Mouse (Mus musculus) layer of hippocampus, postnatal 25 days (tissue): ENCODE results near the gene Dennd1a. TPM values are rescaled to one million over a fixed set of nuclear protein-coding genes. Genes with fewer than 3 reads are reported as not detected.

Experiments
- DNase-seq, 2 experiments: peaks; one replicate each; pipeline ENCODE4 v3.0.0; 2022; ENCODE audit warnings: mixed read lengths in 2 of 2, low spot score in 1 of 2; ENCODE audit errors: extremely low spot score in 1 of 2
- total RNA-seq, 2 experiments: library from RNA; stranded (reverse); gene quantifications; 2 replicates each; pipeline ENCODE4 v1.2.3; 2021

Dennd1a gene
- total RNA-seq, 2 experiments from 2014 or later, result 73.5 to 77.3 TPM

DNA sequence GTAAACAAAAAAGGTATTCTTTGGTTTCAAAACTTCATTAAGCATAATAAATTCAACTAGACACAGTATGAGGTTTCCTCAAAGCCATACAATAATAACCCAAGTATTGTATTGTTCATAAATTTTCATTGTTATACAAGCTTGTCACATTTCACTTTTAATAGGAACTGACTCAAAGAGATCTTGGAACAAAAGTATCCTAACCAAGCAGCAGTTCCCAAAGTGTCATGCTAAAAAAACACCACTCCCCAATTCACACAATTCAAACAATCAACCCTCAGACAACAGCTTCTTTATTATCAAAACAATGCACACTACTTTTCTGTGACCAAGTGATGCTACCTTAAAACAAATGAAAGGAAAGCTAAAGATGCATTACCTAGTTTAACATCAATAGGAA lies 111.9 kb downstream of the Dennd1a start:
- DNase-seq, result no peak

DNA sequence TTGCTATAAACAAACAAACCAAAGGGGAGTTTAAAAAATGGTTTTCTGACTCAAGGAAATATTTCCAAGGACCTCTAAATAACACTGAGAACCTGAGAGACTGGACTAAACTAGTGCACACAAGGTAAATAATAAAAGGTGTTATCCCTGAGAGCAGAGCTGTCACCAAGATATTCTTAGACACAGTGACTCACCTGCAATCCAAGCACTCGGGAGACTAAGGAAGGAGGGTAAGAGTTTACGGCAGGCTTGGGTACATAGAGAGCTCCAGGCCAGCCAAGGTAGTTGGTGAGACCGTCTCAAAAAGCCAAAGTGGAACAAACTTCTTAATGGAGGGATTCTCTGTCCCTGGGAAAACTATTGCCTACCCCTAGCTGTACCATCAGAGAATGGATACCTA lies 118.6 kb downstream of the Dennd1a start:
- no peak for DNase-seq

DNA sequence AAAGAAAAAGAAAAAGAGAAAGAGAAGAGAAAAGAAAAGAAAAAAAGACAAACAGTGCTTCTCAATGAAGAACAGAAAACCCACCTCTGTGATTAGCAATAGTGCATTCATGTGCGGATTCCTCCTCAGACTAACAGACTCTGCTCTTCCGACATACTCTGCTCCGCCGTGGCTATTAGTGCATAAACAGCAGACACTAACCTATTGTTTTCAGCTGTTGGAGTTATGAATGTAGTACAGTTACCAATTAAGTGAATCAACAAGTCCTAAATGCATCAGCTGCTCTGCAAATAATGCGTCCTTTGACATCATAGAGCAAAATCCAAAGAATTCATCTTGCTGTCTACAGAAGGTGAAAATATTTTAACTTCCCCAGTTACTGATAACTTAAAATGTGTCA lies 121.2 kb downstream of the Dennd1a start:
- DNase-seq, result no peak

DNA sequence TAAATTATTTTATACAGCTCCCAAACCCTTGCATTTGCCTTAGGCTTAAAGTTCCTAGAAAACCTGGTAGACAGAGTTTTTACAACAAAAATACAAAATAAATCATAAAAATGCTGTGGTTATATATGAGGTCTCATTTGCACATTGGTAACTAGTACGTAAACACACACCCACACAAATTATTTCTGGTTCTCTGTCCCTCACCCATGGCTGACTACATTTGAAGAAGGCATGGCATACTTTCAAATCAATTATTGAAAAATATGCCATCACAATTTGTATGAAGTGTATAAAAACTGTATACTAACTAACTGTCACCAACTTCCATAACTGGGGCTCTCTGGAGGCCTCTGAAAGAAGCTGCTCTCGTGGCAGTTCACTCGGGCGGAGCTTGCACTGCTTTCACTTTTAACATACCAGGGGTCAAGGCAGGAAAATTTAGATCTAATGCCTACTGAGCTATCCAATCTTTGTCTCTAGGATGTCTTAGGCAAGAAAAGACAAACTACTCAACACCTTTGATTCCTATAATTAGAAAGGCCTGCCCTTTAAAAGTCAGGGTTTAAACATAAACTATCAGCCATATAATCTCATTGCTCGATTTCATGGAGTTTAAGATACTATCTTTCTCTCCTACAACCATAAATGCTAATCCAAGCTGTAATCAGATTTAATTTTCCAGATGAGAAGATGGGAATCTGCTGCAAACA lies 122.7 kb downstream of the Dennd1a start:
- DNase-seq, result no peak

DNA sequence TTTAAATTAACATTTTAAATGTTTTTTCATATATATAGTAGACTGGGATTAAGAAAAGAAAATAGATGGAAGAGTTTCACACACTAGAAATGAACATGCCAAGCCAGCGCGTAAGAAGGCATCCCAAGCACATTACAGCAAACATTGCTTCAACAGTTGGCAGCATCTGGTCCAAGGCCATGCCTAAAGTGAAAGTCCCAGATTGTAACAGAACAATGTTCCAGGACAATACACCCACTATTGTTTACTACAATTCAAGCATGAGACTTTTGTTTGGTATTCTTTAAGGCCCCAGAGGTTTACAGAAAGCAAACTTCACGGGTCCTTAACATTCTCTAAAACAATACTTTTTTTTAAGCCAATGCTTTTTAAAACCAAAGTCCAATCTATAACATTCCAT lies 124.7 kb downstream of the Dennd1a start:
- no peak for DNase-seq

DNA sequence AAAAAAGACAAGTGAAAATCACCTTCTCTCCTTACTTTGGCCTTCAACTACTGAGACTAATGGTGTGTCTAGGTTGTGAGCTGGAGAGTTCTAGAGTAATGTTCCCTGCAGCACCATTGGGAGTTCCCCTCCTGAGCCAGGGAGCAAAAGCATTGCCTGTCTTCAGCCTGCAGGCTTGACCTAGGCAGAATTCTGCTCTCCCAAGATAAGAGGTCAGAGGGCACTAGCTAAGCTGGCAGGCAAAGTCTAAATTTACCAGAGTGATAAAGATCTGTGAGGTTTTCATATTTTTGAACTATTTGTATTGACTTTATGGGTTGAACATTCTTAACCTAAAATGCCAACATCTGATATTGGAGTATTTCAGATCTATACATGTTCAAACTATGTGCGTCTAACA lies 125.7 kb downstream of the Dennd1a start:
- no peak for DNase-seq

DNA sequence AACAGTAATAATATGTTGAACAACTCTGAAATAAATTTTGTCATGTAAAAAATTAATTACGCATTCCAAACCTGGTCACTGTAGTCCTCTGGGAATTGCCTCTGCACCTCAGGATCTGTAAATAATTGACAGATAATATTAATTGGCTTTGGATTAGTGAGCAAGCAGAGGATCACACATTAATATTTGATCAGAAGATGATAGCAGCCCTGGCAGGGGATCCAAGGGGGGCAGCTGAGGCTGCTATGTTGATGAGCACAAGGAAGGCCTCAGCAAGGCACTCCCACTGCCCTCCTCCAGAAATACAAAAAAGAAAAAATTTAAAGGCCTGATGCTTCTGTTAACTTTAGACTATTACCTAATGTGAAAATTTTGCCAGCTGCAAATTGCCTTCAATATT lies 127.5 kb downstream of the Dennd1a start:
- DNase-seq, result no peak

DNA sequence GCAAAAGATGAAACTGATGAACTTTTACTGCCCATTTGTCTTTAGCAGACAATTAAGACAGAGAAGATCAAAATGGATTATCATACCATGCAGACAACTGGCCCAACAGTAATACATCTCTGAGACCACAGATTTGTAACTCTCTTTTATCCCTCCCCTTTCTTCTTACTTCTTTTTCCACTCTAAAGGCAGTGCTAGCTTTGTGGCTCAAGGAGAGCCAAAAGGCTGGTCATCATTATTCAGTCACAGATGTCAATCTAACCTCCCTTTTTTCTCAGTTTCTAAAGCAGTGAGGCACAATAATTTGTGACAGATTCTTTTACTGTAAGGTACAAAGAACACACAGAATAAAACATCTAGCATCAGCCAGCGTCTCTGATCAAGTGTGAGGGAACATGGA lies 130.2 kb downstream of the Dennd1a start:
- no peak for DNase-seq

DNA sequence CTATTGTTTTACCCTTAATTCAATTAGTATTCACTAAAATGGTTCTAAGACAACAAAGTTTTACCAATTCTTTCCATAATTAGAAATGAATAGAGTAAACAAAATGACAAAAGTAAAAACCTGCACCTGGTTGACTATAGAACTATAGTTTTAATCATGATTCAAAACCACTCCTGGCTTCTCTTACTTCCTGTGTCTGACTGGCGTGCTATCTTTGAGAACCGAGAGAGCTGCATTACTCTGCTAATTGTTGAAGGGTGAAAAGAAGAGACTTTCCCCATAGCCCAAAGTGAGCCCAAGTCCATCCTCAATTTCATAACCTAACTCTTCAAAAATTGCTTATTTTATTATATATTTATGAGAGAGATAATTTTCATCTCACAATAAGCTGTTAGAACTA lies 131.2 kb downstream of the Dennd1a start:
- DNase-seq, result no peak

DNA sequence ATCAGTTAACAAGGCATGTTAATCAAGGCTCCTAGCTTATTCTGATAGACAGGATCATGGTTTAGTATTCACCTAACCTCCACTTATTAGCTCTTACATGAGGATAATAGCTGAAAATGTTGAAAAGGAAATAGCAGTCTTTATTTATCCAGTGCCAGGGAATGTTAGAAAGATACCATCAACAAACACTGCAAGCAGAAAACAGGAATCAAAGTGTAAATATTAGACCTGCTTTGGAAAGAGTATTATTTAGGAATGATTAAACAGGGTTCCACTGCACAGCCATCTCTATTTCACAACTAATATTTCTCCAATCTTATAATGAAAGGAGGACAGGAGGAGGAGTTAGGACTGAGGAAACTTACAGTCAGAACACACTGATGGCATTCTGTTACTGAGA lies 142.4 kb downstream of the Dennd1a start:
- DNase-seq, result no peak

DNA sequence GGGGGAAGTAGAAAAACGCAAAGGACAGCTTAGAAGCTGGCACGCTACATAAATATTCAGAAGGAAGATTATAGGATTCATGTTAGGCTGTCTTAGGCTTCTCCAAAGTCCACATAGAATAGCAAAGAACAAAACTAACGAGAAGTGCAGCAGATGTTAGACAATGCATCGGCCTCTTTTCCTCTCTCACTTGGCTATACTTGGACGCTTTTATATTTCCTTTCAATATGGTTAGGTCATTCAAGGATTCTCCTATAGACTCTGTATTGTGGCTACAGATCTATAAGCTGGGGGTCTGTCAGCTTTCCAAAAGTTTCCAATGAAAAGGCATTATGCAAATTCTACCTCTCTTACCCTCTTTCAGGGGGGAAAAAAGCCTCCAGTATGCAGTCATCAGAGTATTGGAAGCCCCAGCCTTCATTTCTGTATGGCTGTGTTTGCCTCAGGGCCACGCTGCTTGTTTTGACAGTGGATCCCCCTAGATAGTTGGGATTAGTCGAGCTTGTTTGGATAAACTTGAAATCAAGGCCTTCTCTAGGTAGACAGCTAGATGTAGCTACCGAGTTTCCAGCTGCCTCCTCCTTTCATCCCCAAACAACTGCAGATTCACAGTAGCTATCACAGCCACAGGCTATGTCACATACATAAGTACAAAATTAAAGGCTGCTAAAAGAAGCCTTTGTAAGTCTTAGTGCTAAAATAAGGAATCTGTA lies 143.0 kb downstream of the Dennd1a start:
- DNase-seq, result no peak

DNA sequence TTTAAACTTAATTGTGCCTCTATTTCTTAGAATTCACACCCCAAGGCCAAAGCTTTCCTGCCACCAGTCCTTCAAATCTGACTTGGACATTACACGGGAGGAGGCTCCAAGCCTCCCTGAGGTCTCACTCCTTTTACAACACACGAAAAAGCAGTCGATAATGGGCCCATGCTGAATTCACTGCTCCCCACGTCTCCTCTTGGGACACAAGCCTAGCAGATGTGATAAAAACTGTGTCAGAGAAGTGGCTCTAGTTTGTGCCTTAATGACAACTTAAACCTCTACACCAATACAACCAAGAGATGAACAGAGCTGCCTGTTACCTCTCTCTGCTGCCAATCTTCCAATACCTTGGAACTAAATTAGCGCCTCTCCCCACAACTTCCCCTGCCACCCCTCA lies 144.3 kb downstream of the Dennd1a start:
- DNase-seq, result no peak

DNA sequence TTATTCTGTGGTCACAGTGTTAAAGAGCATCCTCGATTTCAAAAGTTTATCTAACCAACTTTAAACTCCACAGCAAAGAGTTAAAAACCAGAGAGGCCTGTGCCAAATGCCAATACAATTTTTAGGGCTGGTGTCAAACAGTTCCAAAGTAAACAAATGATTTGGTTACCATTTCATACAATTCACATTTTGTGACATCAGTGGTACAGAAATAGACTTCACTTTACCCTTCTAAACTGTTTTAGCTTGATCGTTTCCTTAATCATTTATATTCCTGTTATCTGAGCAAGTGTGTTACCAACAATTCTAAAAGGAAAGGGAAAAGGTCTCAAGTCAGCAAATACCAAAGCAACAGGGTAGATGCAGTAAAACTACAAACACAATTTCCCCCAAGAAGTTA lies 145.0 kb downstream of the Dennd1a start:
- DNase-seq, result no peak

DNA sequence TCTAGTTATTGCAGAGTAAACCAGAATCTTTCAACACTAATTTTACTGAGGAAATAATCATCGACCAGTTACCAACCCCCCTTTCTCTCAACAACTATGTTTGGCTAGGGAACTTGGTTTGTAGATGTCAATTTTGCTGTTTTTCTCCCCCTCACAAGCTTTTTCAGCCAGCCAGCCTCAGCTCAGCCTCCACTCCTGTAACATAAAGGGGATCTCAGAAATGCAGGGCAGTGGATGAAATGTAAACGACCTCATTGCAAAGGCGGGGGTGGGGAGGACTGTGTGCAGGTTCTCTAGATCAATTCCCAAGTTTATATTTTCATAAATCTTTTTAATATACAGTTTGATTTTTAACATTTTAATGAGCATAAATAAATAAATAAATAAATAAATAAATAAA lies 147.7 kb downstream of the Dennd1a start:
- DNase-seq, result no peak

DNA sequence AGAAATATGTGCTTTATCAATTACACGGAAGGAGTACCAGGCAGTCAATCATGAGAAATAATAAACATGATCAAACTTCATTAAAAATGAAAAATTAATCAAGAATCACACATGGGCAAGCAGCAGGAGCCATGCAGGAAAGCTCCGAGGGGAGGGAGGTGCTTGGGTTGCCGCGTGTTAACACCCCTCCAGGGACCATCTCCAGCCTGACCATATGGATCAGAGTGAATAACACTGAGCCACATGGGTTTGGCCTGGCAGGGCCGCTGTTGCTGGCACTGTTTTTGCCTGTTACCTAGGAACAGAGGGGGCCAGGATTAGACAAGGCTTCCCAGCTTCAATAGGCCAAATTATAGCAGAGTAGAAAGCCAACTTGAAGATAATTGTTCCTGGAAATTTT lies 150.1 kb downstream of the Dennd1a start:
- DNase-seq, result peak in 1 of 2 experiments; percentile 20

DNA sequence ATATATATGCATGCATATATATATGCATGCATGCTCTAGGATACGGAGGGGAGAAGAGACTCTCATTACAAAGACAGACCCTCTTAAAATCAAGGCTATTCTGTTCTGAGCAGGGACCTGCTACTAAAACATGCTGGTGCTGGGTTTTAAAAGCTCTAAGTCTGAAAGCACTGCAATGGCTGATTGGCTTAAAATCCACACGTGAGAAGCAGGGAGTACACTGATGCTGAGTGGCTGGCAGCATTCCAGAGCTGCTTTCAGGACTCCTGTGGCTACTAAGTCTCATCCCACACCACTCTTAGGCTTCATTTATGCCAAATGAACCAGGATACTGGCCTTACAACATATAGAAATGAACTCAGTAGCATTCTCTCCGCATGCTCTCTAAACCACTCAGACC lies 151.8 kb downstream of the Dennd1a start:
- DNase-seq, result no peak

DNA sequence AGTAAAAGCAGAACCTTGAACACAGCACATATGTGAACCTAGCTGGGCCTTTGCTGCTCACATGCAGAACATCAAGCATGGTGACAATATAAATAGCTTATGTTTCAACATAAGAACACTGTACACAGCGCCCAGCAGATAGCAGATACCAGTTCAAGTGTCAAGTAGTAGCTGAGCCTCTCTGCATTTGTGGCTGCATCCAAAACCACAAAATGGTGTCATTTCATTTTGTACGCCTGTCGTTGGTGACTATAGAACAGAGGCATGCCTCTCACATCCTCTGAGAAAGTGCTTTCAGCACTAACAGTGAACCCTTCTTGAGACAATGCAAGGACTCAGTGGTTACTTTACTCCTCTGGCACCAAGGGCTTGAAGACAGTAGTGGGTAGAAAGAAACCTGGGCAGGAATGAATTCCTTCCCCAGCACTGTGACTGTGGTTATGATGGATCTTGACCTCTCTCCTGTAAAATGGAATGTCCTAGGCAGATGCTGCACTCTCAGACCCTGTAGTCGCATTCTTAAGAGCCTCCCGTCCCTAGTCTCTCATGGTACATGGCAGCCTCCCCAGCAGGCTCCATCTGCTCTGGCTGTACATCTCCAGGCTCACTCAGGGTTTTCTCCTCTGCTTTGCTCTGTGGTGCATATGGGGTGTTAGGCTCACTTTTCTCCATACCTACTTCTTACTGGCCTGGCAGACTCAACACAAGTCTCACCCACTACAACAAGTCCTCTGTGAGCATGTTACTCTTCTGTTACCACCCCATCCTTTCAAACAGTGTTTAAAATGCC lies 154.0 kb downstream of the Dennd1a start:
- DNase-seq, result no peak

DNA sequence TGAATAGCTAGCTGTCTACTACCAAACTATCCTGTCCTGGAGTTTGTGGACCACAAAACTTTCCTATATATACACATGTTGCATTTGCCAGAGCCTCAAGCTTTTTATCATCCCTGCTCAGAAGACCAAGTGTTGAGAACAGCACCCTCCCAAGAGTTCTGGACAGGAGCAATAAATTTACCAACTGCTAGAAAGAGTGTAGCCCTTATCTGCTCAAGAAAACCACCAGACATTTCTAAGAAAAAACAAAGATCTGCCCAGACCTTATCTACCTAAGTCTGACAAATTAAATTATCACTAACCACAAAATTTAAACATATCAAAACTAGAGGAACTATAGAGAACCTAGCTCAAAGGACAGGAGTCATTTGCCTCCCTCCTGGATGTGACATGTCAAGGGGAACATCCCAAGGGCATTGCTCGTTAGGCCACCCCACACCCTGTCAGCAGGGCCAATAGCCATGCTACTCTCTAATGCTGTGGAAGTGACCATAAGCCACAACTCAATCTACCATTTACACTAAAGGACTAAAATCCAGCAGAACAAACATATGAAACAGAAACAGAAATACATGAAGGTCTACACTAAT lies 154.9 kb downstream of the Dennd1a start:
- no peak for DNase-seq

DNA sequence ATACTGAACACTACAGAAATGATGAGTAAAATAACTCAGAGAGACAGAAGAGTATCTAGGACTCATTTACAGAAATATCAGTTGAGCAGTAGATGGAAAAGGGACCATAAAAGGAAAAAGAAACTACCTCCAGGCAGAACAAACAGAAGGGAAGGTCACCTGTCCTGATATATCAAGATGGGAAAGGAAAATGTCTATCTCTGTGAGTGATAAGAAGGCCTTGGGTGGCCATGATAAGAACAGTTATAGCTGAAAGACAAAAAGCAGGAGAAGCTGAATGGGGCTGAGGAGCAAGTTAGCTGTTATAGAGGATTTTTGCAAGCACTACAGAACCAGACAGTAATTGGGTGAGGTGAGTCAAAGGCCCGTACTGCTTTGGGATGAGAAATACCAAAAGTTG lies 155.7 kb downstream of the Dennd1a start:
- no peak for DNase-seq

DNA sequence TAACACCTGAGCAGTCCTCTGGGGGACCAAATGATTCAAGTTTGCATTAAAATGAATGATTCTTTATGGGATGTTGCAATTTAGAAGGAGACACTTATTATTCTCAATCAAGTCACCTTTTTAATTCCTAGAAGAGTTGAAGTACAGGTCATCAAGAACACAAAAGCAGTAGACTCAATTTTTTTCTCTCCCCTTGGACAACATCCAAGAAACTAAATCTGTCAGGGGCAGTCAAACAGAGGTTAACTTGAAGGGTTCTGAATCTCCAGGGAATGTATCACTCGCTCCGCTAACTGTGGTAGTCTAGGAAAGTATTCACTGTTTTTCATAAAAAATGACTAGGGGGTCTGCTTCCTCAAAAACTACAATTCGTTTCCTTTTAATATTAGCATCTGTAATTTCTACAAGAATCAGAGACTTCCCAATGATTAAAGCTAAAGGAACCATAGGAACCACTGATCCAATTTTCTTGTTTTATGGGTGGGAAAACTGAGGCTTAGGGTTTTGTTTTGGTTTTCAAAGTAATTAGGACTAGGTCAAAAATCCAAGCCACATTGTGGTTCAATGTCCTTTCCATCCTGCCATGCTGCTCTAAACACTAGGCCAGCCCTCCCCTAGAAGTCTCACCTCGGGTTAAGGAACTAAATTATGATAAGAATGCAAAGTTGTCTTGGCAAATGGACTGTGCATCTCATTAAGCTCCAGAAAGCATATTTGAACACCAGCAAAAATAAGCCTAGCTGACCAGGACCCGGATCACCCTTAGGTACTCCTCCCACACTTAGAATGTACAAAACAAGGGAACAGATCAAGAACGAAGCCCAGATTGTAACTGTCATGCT lies 157.0 kb downstream of the Dennd1a start:
- no peak for DNase-seq
